Mouse (Mus musculus) heart, postnatal 10 days (tissue): Measurements from ENCODE around the gene Faxc. TPM values are rescaled to one million over a fixed set of nuclear protein-coding genes. Genes with fewer than 3 reads are reported as not detected.

Experiments
- DNase-seq, 2 experiments: peaks; one replicate each; pipeline ENCODE4 v3.0.0; 2021
- intact Hi-C: fragments of 180-260 bp; cut with DNase I; formaldehyde crosslinking; loops from one replicate; pipeline ENCODE4 v1.15.1; 2025
- total RNA-seq, 2 experiments: library from RNA; stranded (reverse); gene quantifications; 2 replicates each; pipeline ENCODE4 v1.2.3; 2021

Gene Faxc
- 1 to 10 TPM; 2.3 to 2.5 TPM for total RNA-seq

- peak; percentile 42 to 45 for DNase-seq
- intact Hi-C loops = loop anchor here (5.0 kb wide), 1 partner anchor 84 kb away; the partner anchor contains the start of gene Pnisr
These were observed at the start of gene Faxc for GRCm38 (mm10) chr4:21930971-21931771. Faxc (plus strand) TSS chr4:21931329.

DNA sequence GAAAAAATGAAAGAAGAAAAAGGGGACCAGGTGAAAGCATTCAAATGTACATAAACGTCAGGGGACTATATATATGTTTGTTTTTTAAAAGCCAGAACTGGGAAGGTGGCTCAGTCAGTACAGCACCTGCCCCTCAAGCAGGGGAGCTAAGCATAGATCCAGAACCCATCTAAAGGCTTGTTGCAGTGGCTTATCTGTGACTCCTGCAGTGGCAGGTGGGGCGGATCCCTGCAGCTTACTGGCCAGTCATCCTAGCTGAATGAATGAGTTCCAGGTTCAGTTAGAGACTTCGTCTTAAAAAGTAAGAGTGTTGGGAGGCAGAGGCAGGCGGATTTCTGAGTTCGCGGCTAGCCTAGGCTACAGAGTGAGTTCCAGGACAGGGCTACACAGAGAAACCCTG, 48.3 kb upstream of the Faxc start:
- intact Hi-C loops = no loop called here
- no peak for DNase-seq

GRCm38 (mm10) chr4:21885831-21886230, 45.3 kb upstream of the Faxc start:
- no peak for DNase-seq
- intact Hi-C loops = no loop called here

GRCm38 (mm10) chr4:21931772-21932630, 872 bp downstream of the Faxc start:
- intact Hi-C loops = loop anchor here (5.0 kb wide), 1 partner anchor 85 kb away; the partner anchor contains the start of gene Pnisr
- DNase-seq = no peak

DNA sequence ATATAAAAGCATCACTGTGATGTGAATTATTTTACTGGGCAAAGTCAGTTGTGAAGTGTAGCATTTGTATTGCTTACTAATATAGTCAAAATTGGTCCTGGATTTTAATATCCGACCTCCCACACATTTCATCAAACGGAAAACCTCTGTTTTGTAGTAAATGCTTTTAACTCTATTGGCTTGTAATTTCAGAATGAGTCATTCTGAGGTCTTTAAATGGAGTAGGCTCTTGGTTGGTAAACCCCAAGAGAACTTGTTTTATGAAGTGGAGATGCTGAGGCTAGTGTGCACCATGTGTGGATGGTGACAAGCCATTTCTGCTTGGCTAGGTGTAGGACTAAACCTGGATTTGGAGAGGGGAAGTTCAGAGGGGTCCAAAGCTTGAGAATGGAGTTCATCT, 4.2 kb downstream of the Faxc start:
- DNase-seq = no peak
- intact Hi-C loops = no loop called here

- DNase-seq = no peak
- intact Hi-C loops = no loop called here
These were observed 5.3 kb downstream of the Faxc start for GRCm38 (mm10) chr4:21936424-21936823.

- no peak for DNase-seq
- intact Hi-C loops = no loop called here
These were observed 6.8 kb downstream of the Faxc start for GRCm38 (mm10) chr4:21937890-21938289.

GRCm38 (mm10) chr4:21944672-21945071, 13.5 kb downstream of the Faxc start:
- intact Hi-C loops = no loop called here
- DNase-seq = no peak

- intact Hi-C loops = no loop called here
- DNase-seq = peak; percentile 29 to 44
These were observed 20.3 kb downstream of the Faxc start for GRCm38 (mm10) chr4:21951444-21951843.

GRCm38 (mm10) chr4:21952255-21952654, 21.1 kb downstream of the Faxc start:
- no peak for DNase-seq
- intact Hi-C loops = loop anchor here (1.0 kb wide), 1 partner anchor 105 kb away; the partner anchor contains the start of gene Pnisr

GRCm38 (mm10) chr4:21957570-21958321, 26.6 kb downstream of the Faxc start:
- DNase-seq = peak; percentile 26 to 63
- intact Hi-C loops = no loop called here

GRCm38 (mm10) chr4:21971949-21972348, 40.8 kb downstream of the Faxc start:
- intact Hi-C loops = no loop called here
- no peak for DNase-seq

GRCm38 (mm10) chr4:21974126-21974525, 43.0 kb downstream of the Faxc start:
- intact Hi-C loops = no loop called here
- no peak for DNase-seq

GRCm38 (mm10) chr4:21980471-21980870, 49.3 kb downstream of the Faxc start:
- DNase-seq = no peak

GRCm38 (mm10) chr4:21982449-21982848, 51.3 kb downstream of the Faxc start:
- intact Hi-C loops = no loop called here
- no peak for DNase-seq

More at GRCm38 (mm10) chr4:21980471-21980870, 49.3 kb downstream of the Faxc start:
- intact Hi-C loops = no loop called here

GRCm38 (mm10) chr4:21986857-21987256, 55.7 kb downstream of the Faxc start:
- intact Hi-C loops = no loop called here
- DNase-seq = no peak

- intact Hi-C loops = no loop called here
- no peak for DNase-seq
These were observed 56.3 kb downstream of the Faxc start for GRCm38 (mm10) chr4:21987460-21987859.

GRCm38 (mm10) chr4:21989571-21990091, 58.5 kb downstream of the Faxc start:
- no peak for DNase-seq
- intact Hi-C loops = loop anchor here (1.0 kb wide), 1 partner anchor 142 kb away; the partner anchor contains the start of gene Pnisr

GRCm38 (mm10) chr4:21990580-21991235, 59.6 kb downstream of the Faxc start:
- intact Hi-C loops = loop anchor here (1.0 kb wide), 1 partner anchor 143 kb away; the partner anchor contains the start of gene Pnisr

More at GRCm38 (mm10) chr4:21990580-21991235, 59.6 kb downstream of the Faxc start:
- DNase-seq = no peak
